Mouse (Mus musculus): ENCODE results near the gene Gbp7.

GRCm38 (mm10) chr3:142570738-142571137, 40.6 kb downstream of the Gbp7 start:
- TF ChIP-seq CTCF (IDR thresholded peaks at IDR 0.05), result no peak
- no peak for TF ChIP-seq POLR2A (IDR thresholded peaks at IDR 0.05; ENCODE audit: insufficient read depth, low read depth, low read length)

Data from heart, adult 2 months (tissue).